Mouse (Mus musculus) forelimb bud, embryonic 11.5 days (tissue): ENCODE measurements at regions not wholly inside any gene's neighbourhood (a gene's known extent, or its start where the extent isn't known, plus 50 kb on each side); places are given as distances from the start of the nearest gene placed in this dataset.

Experiments
- DNase-seq: peaks from one replicate; pipeline ENCODE4 v3.0.0-alpha.2; 2012; ENCODE audit warnings: low read depth, low spot score

GRCm38 (mm10) chr2:72825251-72825650 lies 155.0 kb downstream of the Sp3 start:
- no peak for DNase-seq

GRCm38 (mm10) chr2:72829139-72829538 lies 151.1 kb downstream of the Sp3 start:
- no peak for DNase-seq

GRCm38 (mm10) chr2:72832770-72833169 lies 147.5 kb downstream of the Sp3 start:
- no peak for DNase-seq

GRCm38 (mm10) chr2:72838085-72838727 lies 142.0 kb downstream of the Sp3 start:
- peak; percentile 13 for DNase-seq

- DNase-seq: peak; percentile 24
Measured at GRCm38 (mm10) chr2:72839673-72840072, 140.6 kb downstream of the Sp3 start.

- no peak for DNase-seq
Measured at GRCm38 (mm10) chr2:72841367-72841766, 138.9 kb downstream of the Sp3 start.

GRCm38 (mm10) chr2:72843610-72844009 lies 136.6 kb downstream of the Sp3 start:
- DNase-seq: no peak

- DNase-seq: no peak
Measured at GRCm38 (mm10) chr2:72849441-72850192, 130.6 kb downstream of the Sp3 start.

- DNase-seq: no peak
Measured at GRCm38 (mm10) chr2:72852509-72852908, 127.7 kb downstream of the Sp3 start.

- DNase-seq: no peak
Measured at GRCm38 (mm10) chr2:72855276-72855970, 124.8 kb downstream of the Sp3 start.

- DNase-seq: no peak
Measured at GRCm38 (mm10) chr2:72855971-72856755, 124.1 kb downstream of the Sp3 start.

- DNase-seq: no peak
Measured at GRCm38 (mm10) chr2:72857377-72857776, 122.9 kb downstream of the Sp3 start.

- no peak for DNase-seq
Measured at GRCm38 (mm10) chr2:72865462-72866365, 114.5 kb downstream of the Sp3 start.

GRCm38 (mm10) chr2:72866366-72866688 lies 113.9 kb downstream of the Sp3 start:
- no peak for DNase-seq

GRCm38 (mm10) chr2:72868173-72868572 lies 112.1 kb downstream of the Sp3 start:
- DNase-seq: no peak

- no peak for DNase-seq
Measured at GRCm38 (mm10) chr2:72871836-72872235, 108.4 kb downstream of the Sp3 start.

- no peak for DNase-seq
Measured at GRCm38 (mm10) chr2:72873948-72874347, 106.3 kb downstream of the Sp3 start.

- DNase-seq: no peak
Measured at GRCm38 (mm10) chr2:72874533-72874932, 105.7 kb downstream of the Sp3 start.

- no peak for DNase-seq
Measured at GRCm38 (mm10) chr2:72875677-72876076, 104.6 kb downstream of the Sp3 start.

- no peak for DNase-seq
Measured at GRCm38 (mm10) chr2:72880016-72880415, 100.2 kb downstream of the Sp3 start.

- no peak for DNase-seq
Measured at GRCm38 (mm10) chr2:72881554-72881953, 98.7 kb downstream of the Sp3 start.
